Mouse (Mus musculus): ENCODE data around the gene Abcd3.
"Not testable (repeated sequence)": the region's sequence is repeated elsewhere in the genome, so short reads cannot be mapped to it uniquely, and the experiment has no call there.

The Abcd3 gene

DNA sequence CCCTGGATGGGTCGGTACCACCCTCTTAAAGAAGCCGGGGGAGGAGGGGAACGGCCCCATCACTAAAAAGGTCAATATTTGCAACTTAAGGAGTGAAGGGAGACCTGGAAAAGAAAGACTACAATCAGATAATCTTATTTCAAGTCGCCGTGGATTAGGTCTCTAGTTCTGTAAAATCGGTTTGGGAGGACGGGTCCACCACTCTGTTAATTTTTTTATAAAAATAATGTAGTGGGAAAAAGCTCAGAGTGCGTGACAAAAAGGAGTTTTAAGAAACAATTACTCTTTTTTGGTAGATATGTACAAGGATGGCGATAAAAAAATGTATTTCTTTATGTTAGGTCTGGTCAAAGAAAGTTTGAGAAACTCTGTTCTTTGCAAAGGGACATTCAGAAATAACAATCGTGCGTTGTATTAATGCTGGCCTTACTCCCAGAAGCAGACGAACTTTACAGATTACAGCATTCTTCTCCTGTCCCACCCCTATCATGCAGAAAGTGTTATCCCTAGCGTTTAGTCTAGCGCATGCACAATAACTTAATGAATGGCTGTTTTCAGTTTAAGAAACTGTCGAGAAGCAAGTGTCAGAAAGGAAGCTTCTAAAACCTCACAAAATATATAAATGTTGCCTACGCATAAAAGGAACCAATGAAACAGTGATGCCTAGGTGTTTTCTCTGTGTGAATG, 590 bp upstream of the Abcd3 start:
- no peak for DNase-seq

DNA sequence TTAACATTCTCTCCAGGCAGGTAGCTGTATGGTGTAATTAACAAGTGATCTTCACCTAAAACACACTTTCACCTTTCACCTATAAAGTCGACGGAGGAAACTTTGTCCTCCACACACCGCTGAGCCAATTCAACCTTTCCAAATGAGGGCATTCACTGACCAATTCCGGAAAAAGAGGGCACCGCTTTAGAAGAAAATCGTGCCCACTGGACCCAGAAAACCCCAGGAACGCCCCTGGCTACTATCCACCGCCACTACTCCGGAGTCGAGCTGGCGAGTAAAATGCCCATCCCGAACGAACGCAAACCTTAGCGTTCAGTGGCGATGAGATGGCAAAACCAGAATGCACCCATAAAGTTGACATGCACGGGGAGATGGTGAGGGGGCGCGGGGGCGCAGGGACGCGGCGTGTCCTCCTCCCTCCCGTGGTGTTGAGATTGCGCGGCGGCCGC, 663 bp downstream of the Abcd3 start:
- no peak for DNase-seq

DNA sequence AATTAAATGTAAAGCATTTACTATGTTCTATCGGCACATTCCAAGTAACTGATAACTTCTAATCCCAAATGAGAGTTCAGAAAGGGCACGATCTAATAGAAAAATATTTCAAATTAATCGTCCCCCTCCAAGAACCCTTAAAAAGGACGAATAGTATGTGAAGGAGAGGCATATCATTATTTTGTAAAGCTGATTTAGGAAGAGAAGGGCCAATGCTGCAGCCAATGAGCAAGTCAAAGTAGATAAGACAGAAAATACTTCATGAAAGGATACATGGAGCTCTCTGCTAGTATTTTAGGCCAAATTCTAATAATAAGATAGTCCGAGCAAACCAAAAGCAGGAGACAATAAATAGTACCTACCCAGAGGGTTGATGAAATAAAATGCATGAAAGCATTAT, 1.3 kb downstream of the Abcd3 start:
- DNase-seq = no peak

DNA sequence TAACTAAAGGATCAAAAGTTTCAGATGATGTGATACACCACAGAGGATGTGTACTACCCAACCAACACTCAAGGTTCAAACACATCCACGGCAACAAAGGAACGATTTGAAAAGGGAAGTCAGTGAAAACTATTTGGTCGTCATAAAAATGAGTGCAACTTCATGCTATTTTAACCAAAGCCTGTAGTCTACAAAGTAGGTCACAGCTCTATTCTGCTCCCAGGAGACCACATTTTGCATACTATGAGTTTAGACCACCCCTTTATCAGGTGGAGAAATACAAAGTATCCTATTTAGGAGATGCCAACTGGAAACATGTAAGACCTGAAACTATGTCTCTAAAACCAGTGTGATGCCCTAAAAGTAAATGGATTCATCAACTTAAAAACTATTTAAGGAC, 6.9 kb downstream of the Abcd3 start:
- no peak for DNase-seq

DNA sequence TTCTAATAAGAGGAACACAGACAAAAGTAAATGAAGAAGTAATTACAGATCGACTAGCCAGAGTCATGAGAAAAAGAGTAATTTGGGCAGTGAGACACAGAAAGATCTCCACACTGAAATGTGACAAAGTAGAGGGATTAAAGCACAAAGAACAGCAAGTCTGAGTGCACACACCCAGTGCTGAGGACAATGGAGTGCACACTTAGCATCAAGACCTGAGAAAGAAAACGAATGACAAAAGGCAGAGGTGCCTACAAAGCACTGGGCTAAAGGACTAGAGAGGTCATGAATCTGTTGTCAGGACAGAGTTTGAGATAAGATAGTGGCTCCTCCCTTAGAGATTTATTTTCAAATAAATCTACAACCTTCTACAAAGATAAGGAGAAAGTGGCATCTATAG, 20.9 kb downstream of the Abcd3 start:
- DNase-seq = no peak

DNA sequence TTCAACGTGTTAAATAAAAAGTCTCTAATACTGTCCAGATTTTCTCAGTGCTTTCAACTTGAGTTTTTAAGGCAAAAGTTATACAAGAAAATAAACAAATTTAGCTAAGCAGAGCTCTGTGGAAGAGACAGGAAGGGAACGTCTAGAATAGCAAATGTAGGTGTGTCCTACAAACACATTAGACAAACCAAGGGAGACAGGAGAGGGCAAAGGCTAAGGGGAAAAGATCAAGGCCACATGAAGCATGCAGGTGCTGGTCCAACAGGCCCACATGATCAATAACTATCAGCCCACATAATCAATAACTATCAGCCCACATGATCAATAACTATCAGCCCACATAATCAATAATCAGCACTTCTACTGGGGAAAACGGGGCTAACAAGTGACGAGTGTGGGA, 22.9 kb downstream of the Abcd3 start:
- no peak for DNase-seq

DNA sequence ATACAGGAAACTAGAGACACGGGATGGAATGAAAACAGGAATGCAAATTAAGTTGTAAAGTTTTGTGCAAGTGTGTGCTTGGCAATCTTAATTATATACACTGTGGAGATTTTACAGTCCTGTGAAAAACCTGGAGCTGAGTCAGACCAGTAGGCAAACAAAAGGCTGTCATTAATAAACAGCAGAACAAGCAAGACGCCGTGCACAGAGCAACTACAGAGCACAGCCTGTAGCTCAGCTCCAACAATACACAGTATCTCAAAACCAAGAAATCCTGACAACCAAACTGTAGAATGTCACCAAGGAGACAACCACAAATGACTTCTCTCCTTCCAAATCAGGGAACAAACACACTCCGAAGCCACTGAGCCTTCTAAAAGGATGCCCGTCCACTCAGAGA, 24.7 kb downstream of the Abcd3 start:
- no peak for DNase-seq

DNA sequence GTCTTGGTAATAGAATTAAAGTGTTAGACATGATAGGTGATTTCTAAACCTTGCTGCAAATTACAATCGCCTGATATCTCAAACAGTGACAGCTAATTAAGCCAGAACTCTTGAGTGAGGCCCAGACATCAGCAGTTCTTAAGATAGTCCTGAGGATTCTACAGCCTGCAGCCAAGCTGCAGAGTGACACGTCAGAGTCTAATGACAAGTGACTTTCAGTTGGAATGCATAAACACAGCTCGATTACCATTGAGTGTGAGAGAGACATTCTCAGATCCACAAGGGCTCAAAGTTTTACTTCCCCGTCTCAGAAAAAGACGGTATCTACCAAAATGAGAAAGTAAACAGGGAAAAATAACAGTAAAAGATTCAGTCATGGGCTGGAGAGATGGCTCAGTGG, 25.3 kb downstream of the Abcd3 start:
- no peak for DNase-seq

DNA sequence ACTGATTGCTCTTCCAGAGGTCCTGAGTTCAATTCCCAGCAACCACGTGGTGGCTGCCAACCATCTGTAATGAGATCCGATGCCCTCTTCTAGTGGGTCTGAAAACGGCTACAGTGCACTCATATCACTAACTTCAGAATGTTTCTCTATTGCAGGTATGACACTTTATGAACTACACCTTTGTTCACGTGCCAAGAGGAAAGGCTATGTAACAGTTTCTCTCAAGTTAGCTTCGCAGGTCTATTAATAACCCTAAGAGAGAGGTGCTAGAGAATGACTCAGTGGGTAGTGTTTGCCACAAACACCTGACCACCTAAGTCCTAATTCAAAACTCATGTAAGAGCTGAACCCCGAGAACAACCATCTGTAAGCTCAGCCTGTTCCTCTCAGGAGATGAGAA, 32.1 kb downstream of the Abcd3 start:
- DNase-seq = no peak

DNA sequence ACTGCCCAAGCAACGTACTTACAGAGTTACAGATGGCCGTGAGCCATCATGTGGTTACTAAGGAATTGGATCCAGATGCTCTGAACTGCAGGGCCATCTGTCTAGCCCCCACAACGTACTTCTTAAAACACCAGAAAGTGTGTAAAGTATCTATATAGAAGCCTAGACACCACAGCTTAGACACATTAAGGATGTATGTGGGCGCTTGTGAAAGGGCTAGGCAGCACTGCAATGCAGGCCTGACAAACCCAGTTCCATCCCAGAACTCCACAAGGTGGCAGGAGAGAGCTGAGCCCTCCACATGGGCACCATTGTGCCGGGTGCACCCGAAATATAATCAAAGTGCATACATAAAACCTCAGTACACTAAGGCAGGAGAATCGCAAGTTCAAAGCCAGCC, 37.2 kb downstream of the Abcd3 start:
- DNase-seq = peak; percentile 79

DNA sequence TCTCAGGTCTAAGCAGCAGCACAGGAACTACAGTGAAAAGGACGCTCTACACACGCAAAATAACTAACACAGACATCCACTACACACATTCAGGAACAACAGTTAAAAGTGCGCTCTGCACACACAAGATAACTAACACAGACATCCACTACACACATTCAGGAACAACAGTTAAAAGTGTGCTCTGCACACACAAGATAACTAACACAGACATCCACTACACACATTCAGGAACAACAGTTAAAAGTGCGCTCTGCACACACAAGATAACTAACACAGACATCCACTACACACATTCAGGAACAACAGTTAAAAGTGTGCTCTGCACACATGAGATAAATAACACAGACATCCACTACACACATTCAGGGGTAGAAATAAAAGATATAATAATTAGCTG, 41.8 kb downstream of the Abcd3 start:
- DNase-seq = not testable (repeated sequence)

DNA sequence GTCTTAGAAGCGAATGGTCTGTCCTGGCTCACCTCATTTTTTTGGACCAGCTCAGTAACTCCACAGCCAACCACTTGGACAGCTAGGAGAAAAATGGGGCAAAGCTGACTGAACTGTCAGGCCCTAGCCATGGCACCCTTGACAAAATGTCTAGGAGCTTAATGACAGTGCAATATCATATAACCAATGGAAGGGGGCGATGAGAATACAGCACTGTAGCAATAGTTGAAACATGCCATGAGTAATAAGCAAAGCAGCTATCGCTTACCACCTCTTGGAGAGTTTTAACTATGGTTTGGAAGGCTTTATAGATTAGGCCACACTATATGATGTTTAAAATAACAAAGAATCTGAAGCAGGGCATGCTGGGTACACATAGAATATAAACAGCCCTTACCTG, 46.3 kb downstream of the Abcd3 start:
- DNase-seq = no peak

DNA sequence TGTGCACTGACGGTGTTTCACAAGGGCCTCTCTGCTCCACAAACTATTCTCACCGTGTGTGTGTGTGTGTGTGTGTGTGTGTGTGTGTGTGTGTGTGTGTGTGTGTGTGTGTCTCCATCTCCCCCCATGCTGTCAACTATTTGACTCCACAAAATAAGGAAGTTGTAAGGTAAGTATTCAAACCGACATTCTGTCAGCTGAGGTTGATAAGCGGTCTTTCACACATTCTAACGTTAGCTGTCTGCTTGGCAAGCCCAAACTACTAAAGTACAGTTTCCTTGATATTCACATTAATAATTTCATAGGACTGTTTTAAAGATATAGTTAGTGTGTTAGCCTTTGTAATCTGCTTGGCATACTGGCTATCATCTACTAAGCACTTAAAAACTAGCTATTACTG, 48.3 kb downstream of the Abcd3 start:
- no peak for DNase-seq

DNA sequence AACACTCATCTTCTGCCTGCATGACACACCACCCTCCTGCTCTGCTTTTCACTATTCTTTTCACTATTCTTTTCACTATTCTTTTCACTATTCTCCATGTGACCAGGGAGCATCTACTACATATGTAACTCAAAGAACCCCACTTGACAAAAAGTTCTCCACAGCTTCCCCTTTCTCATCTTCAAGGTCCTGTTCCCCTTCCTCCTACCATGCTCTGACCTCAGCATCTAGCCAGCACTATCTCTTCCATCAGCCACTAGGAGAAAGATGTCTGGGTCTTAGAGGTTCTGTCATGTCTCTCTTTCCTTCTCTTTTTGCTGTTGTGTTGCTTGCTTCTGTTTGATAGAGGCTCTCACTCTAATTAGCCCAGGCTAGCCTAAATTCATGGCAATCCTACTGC, 49.1 kb downstream of the Abcd3 start:
- DNase-seq = no peak

DNA sequence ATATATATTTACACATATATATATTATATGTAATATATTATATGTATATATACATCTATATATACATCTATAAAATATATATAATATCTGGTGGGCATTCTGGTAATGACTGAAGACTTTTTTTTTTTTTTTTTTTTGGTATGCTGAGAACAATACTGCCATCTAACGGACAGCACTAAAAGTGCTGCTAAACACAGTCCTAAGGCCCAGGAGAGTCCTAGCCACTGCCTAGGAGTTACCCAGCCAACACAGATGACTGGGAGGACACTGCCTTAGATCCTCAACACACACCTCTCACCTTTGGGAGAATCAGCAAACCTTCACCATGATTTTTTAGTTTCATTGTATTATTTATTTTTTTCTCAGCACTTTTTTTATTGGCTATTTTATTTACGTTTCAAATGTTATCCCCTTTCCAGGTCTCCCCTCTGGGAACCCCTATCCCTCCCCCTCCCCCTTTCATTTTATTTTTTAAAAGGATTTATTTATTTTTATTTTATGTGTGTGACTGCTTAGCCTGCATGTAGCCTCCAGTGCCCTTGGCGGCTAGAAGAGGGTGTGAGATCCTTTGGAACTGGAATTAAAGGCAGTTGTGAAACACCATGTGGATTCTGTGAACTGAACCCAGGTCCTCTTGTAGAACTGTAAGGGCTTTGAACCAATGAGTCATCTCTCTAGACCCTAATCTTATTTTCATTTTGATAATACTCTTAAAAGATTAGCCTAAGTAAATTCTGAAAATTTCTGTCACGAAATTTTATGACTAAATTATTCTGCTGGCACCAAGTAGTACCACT, 52.8 kb downstream of the Abcd3 start:
- no peak for DNase-seq

DNA sequence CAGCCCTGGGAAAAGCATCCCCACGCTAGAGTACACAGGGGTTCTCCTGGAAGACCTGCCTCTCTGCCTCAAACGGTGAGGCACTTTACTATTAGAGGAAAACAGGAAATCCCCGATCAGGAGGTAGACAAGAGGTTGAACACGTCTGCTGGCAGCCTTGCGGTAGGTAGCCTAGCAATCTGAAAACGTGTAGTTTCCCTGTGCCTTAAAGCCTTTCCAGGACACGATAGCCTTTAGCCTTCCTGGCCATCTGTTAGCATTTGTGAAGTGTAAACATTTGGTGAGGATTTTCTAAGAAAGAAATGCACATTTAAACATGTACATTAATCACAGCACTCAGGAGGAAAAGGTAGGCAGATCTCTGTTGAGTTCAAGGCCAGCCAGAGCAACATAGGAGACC, 56.7 kb downstream of the Abcd3 start:
- DNase-seq = no peak

DNA sequence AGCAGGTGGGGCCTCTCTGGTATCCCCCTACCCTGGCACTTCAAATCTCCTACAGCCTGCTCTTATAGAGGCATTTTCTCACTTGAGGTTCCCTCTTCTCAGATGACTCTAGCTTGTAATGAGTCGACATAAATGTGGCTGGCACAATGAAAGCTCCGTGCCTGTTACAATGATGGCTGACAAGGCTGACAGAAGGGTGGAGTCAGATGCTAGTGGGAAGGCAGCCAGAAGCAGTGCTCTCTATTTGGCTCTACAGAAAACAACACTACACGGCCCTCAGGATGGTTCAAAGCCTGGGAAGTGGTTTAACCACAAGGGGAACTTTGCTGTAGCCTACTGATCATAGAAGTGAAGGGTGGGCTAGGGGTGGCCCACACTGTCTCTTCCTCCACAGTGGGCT, 60.0 kb downstream of the Abcd3 start:
- DNase-seq = no peak

DNA sequence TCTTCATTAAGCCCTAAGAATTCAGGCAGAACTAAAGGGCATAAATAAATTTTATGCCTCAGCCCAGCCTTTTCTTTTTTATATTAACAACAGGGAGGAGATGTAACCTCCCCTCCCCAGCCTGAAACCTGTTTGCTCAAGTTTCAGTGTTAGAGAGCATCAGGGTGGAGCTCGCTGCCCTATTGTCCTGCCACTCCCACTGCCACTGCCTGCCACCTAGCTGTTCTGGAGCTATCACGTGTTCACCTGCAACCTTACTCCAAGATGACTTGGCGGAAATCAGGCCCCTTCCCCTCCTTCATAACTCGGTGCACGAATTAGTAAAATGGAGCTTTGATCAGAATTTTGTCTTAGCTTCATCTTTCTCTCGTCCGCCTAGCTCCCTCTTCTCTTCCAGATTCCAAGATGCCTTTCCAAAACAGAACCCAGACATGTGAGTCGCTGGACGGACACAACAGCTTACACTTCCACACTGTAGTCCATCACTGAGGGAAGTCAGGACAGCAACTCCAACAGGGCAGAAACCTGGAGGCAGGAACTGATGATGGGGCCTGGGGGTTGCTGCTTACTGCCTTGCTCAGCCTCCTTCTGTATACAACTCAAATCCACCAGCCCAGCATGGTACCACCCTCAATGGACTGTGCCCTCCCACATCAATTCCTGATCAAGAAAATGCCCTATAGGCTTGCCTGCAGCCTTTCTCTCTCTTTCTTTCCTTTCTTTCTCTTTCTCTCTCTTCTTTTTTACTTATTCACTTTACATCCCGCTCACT, 60.6 kb downstream of the Abcd3 start:
- DNase-seq = not testable (repeated sequence)

DNA sequence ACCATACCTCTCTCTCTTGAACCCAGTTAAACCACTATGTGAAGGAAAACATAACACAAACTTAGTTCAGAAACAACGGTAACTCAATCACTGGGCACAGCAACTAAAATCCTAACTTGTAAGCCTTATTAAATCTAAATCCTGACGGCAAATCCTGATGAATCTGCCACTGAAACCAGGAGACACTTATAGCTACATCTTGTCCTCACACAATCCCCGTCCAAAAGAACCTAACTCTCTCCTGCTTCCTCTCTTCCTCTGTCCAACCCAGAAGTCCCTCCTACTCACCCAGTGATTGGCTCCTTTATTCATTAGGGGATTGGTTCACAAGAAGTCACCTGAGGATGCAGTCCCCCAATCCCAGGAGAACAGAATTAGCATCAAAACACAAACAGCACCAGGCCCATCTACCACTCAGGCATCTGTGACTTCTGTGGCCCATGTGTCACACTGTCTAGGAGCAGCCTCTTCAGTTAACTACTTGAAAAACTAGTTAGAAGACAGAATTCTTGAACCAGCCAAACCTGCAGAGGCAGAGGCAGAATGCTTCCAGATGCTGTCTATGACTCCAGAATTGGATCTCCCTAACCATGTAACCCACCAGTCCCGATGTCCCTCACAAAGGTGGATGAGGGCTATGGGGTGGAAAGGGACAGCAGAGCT, 73.8 kb downstream of the Abcd3 start:
- not testable (repeated sequence) for DNase-seq

DNA sequence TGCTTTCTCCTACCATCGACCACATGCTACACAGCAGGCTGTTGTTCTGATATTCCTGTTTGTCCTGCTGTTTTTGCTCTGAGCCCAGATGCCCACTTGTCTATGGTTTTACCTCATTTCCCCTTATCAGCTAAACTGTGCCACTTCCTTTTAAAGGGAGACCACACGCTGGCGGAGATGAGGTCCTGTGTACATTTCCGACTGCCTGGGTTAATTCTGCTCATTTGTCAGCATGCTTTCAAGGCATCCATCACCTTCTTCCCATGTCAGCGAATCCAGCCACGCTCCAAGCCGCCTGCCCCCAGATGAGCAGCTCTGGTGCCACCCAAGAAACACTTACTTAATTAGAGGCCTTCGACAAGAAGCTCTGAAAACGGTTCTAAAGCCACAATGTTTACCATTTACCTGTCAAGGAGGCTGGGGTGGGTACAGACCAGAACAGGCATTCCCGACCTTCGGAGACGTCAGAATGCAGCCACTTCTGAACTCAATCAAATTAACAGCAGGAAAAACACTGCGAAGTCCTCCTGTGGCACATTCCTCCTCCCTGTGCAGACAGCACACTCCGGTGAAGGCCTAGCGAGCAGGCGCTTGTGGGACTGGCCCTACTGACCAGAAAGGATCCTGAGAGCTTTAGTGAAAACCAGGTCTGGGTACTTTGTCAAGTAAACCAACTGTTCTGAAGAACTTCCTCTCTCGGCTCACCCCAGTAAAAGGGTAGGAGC, 75.5 kb downstream of the Abcd3 start:
- no peak for DNase-seq

DNA sequence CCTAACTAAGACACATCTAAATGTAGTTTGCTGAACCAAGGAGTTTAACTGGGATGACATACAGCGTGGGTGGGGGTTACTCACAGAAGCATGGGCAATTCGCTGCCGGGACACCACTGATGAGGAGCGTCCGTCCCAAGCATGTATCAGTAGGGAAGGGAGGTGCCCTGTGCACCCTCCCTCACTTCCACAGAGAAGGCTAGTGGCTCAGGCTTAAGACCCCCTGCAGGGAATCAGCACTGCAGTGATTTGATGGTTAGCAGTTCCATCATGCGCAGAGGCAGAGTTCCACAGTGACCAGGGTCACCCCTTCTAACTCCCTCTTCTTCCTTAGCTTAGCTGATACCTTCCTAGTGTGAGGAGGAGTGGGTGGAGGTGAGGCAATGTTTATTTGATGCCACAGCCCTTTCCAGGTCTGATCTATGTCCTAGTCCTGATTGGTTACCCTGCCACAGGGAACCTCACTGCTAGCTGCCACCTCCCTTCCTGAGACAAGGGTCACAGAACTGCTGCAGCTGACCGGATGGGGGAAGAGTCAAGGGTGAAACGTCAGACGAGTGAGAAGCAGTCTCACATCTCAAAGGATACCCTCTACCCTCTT, 76.3 kb downstream of the Abcd3 start:
- DNase-seq = no peak

DNA sequence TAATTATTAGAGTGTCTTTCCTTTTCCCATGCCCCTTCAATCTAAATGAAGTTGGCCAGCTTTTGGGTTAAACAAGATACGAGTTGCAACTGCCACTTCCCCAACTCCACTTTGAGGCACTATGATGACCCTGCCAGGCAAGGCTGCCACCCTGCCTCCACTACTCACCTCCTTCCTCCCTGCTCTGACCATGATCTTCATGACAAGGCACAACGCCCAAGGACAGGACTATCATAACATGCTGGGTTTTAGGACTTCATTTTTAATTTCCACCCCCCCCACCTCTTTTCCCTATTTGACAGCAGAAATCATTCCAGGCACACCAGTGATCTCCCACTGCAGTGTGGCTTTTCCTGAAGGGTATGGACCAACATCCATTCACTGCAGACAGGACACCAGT, 77.2 kb downstream of the Abcd3 start:
- DNase-seq = no peak

Measured in right cerebral cortex, postnatal 14 days (tissue).